Mouse (Mus musculus): ENCODE data around the gene Atxn2. TPM values are rescaled to one million over a fixed set of nuclear protein-coding genes. Genes with fewer than 3 reads are reported as not detected.

Gene Atxn2
- 70.0 and 71.9 TPM in 2 replicates for polyA plus RNA-seq (2012; rRNA removed)

- Histone ChIP-seq H3K36me3 (ENCODE audit: control insufficient read depth, insufficient read depth, low read length) (no peaks in the 10 kb centered on the region), H3K4me1 (ENCODE audit: control insufficient read depth, insufficient read depth, insufficient read length) (peaks cover 4% of the 10 kb centered on the region), H3K4me3 (ENCODE audit: extremely low read depth, insufficient read depth, insufficient read length) (peak within 1 kb of the TSS; percentile 100), H3K27me3 (ENCODE audit: control insufficient read depth, insufficient read depth, low read length) (no peaks in the 10 kb centered on the region; the same call in 1 of the 2 replicates), H3K27ac (ENCODE audit: insufficient read depth, low read length) (peak within 1 kb of the TSS; percentile 99)
- WGBS: under 1% methylated on average over 88 of the region's 103 CpGs
- TF ChIP-seq CTCF (IDR thresholded peaks at IDR 0.05; ENCODE audit: extremely low read depth, insufficient read depth, insufficient read length, insufficient replicate concordance) (no peak), POLR2A (IDR thresholded peaks at IDR 0.05; ENCODE audit: low read depth, low read length) (peak; percentile 94)
- DNase-seq (ENCODE audit: low read depth in 1 of 2, low spot score in 2 of 2): peak; percentile 72 to 74
Measured at GRCm38 (mm10) chr5:121711174-121711927, at the start of gene Atxn2. Gene Atxn2, plus strand, starts transcription at chr5:121711337.

DNA sequence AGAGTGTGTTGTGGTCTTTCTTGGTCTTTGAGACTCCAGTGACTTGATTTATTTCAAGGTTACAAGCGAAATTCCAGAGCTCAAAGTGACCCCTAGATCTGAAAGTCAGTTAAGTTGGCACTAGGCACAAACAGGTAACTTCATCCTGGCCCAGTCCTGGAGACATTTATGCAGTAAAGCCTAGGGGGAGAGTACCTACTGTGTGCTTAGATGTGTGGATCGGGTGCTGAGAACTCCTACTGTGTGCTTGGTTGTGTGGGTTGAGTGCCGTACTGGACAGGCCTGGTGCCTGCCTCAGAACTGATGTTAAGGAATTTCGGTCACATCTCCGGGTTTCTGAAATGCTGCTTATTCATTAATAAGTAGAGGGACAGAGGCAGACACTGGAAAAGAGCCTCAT is 49.6 kb upstream of the Atxn2 start:
- no peak overlapping the region for H3K27ac ChIP-seq (ENCODE audit: insufficient read depth, low read length)
- WGBS: 93% methylated on average over 5 of the region's 5 CpGs
- TF ChIP-seq POLR2A (IDR thresholded peaks at IDR 0.05; ENCODE audit: low read depth, low read length) (no peak), CTCF (IDR thresholded peaks at IDR 0.05; ENCODE audit: extremely low read depth, insufficient read depth, insufficient read length, insufficient replicate concordance) (no peak)
- peaks cover 14% of the 10 kb centered on the region for H3K36me3 ChIP-seq (ENCODE audit: control insufficient read depth, insufficient read depth, low read length)
- no peaks in the 10 kb centered on the region for H3K27me3 ChIP-seq (ENCODE audit: control insufficient read depth, insufficient read depth, low read length)
- no peak for DNase-seq (ENCODE audit: low read depth in 1 of 2, low spot score in 2 of 2)
- H3K4me1 ChIP-seq (ENCODE audit: control insufficient read depth, insufficient read depth, insufficient read length): peaks cover 2% of the 10 kb centered on the region; the same call in 1 of the 2 replicates
- H3K4me3 ChIP-seq (ENCODE audit: extremely low read depth, insufficient read depth, insufficient read length): peak overlapping the region; percentile 81; the same call in 1 of the 2 replicates

DNA sequence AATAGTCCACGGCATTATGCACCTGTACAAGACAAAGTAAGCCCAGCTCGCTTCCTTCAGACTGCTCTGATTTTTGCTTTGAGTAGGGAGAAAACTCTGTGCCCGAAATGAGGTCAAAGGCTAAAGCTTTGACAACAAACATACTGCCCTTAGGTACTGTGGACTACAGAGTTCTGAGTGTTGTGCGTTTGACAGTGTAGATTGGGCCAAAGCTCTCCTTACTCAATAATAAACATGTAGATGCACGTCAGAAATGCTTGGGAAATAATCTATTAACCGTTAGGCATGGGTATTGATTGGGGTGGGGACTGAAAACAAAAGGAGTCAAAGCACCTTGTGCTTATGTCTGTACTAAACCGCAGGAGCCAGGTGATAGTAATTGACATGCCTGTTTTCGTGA is 47.7 kb upstream of the Atxn2 start:
- DNase-seq (ENCODE audit: low read depth in 1 of 2, low spot score in 2 of 2): no peak
- H3K27ac ChIP-seq (ENCODE audit: insufficient read depth, low read length): no peak overlapping the region
- H3K27me3 ChIP-seq (ENCODE audit: control insufficient read depth, insufficient read depth, low read length): no peaks in the 10 kb centered on the region
- TF ChIP-seq POLR2A (IDR thresholded peaks at IDR 0.05; ENCODE audit: low read depth, low read length) (no peak), CTCF (IDR thresholded peaks at IDR 0.05; ENCODE audit: extremely low read depth, insufficient read depth, insufficient read length, insufficient replicate concordance) (no peak)
- H3K4me3 ChIP-seq (ENCODE audit: extremely low read depth, insufficient read depth, insufficient read length): no peak overlapping the region
- H3K36me3 ChIP-seq (ENCODE audit: control insufficient read depth, insufficient read depth, low read length): peaks cover 26% of the 10 kb centered on the region
- 93% methylated on average over 8 of the region's 8 CpGs for WGBS
- H3K4me1 ChIP-seq (ENCODE audit: control insufficient read depth, insufficient read depth, insufficient read length): peaks cover 2% of the 10 kb centered on the region; the same call in 1 of the 2 replicates

DNA sequence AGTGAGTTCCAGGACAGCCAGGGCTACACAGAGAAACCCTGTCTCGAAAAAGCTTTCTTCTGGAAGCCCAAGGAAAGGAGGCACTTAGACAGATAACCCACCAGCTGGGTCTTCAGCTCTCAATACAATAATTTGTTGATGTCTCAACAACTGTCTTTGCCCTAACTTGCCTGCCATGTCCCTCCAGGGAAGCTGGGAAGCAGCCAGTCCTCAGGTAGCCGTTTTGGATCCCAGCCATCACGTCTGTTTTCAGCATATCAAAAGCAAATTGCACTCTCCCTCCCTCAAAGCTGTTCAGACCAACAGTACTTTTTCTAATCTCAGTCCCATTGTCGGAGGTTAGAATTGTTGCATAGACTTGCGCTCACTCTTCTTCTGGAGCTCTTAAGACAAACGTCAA is 47.1 kb upstream of the Atxn2 start:
- Histone ChIP-seq H3K36me3 (ENCODE audit: control insufficient read depth, insufficient read depth, low read length) (peaks cover 26% of the 10 kb centered on the region), H3K27ac (ENCODE audit: insufficient read depth, low read length) (no peak overlapping the region), H3K4me1 (ENCODE audit: control insufficient read depth, insufficient read depth, insufficient read length) (peaks cover 2% of the 10 kb centered on the region; the same call in 1 of the 2 replicates), H3K4me3 (ENCODE audit: extremely low read depth, insufficient read depth, insufficient read length) (no peak overlapping the region), H3K27me3 (ENCODE audit: control insufficient read depth, insufficient read depth, low read length) (no peaks in the 10 kb centered on the region)
- no peak for DNase-seq (ENCODE audit: low read depth in 1 of 2, low spot score in 2 of 2)
- 84% methylated on average over 6 of the region's 6 CpGs for WGBS
- TF ChIP-seq POLR2A (IDR thresholded peaks at IDR 0.05; ENCODE audit: low read depth, low read length): no peak
- TF ChIP-seq CTCF (IDR thresholded peaks at IDR 0.05; ENCODE audit: extremely low read depth, insufficient read depth, insufficient read length, insufficient replicate concordance): no peak

GRCm38 (mm10) chr5:121664971-121665370 is 46.2 kb upstream of the Atxn2 start:
- Histone ChIP-seq H3K36me3 (ENCODE audit: control insufficient read depth, insufficient read depth, low read length) (peaks cover 28% of the 10 kb centered on the region), H3K27me3 (ENCODE audit: control insufficient read depth, insufficient read depth, low read length) (no peaks in the 10 kb centered on the region)
- 97% methylated on average over 9 of the region's 9 CpGs for WGBS

DNA sequence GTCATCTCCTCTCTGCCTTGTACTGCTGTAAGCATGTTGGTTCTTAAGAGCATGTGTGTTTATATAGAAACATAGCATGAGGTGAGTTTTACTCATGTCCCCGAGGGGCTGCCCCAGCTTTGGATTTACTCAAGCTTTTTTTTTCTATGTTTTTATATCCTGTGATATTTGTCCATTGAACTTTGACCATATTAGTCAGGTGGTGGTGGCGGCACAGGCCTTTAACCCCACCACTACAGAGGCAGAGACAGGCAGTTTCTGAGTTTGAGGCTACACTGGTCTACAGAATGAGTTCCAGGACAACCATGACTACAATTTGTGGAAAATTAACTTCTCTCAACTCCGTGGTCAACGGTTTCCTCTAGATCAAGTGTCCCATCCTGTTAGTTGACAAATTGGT is 44.1 kb upstream of the Atxn2 start:
- no peaks in the 10 kb centered on the region for H3K4me1 ChIP-seq (ENCODE audit: control insufficient read depth, insufficient read depth, insufficient read length)
- TF ChIP-seq CTCF (IDR thresholded peaks at IDR 0.05; ENCODE audit: extremely low read depth, insufficient read depth, insufficient read length, insufficient replicate concordance): no peak
- TF ChIP-seq POLR2A (IDR thresholded peaks at IDR 0.05; ENCODE audit: low read depth, low read length): no peak
- WGBS: 84% methylated on average over 4 of the region's 4 CpGs

More at GRCm38 (mm10) chr5:121664971-121665370, 46.2 kb upstream of the Atxn2 start:
- Histone ChIP-seq H3K27ac (ENCODE audit: insufficient read depth, low read length) (no peak overlapping the region), H3K4me3 (ENCODE audit: extremely low read depth, insufficient read depth, insufficient read length) (no peak overlapping the region), H3K4me1 (ENCODE audit: control insufficient read depth, insufficient read depth, insufficient read length) (peaks cover 2% of the 10 kb centered on the region; the same call in 1 of the 2 replicates)
- TF ChIP-seq CTCF (IDR thresholded peaks at IDR 0.05; ENCODE audit: extremely low read depth, insufficient read depth, insufficient read length, insufficient replicate concordance) (no peak), POLR2A (IDR thresholded peaks at IDR 0.05; ENCODE audit: low read depth, low read length) (no peak)
- DNase-seq (ENCODE audit: low read depth in 1 of 2, low spot score in 2 of 2): no peak

DNA sequence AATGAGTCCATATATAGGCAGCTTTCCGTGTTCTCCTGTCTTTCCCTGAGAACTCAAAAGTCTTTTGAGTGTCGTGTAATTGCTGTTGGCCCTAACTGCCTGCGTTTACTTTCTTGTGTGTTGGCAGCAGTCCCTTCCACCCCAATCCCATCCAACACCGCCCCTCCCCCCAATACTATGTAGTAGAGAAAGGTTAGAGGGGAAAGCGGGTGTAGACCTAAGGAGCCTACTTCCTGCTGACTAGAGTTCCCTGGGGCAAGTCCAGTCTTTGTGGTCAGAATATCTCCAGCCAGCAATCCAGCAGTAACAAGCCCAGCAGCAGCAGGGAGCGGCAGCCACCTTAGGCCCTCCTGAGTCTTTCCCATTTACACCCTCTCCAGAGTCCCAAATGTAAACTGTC is 42.7 kb upstream of the Atxn2 start:
- no peak overlapping the region for H3K27ac ChIP-seq (ENCODE audit: insufficient read depth, low read length)
- H3K4me1 ChIP-seq (ENCODE audit: control insufficient read depth, insufficient read depth, insufficient read length): no peaks in the 10 kb centered on the region
- no peak overlapping the region for H3K4me3 ChIP-seq (ENCODE audit: extremely low read depth, insufficient read depth, insufficient read length)
- 92% methylated on average over 6 of the region's 6 CpGs for WGBS
- H3K27me3 ChIP-seq (ENCODE audit: control insufficient read depth, insufficient read depth, low read length): no peaks in the 10 kb centered on the region
- TF ChIP-seq CTCF (IDR thresholded peaks at IDR 0.05; ENCODE audit: extremely low read depth, insufficient read depth, insufficient read length, insufficient replicate concordance) (no peak), POLR2A (IDR thresholded peaks at IDR 0.05; ENCODE audit: low read depth, low read length) (no peak)
- H3K36me3 ChIP-seq (ENCODE audit: control insufficient read depth, insufficient read depth, low read length): peaks cover 26% of the 10 kb centered on the region
- no peak for DNase-seq (ENCODE audit: low read depth in 1 of 2, low spot score in 2 of 2)

More for the DNA sequence above, 44.1 kb upstream of the Atxn2 start:
- no peak for DNase-seq (ENCODE audit: low read depth in 1 of 2, low spot score in 2 of 2)
- no peaks in the 10 kb centered on the region for H3K27me3 ChIP-seq (ENCODE audit: control insufficient read depth, insufficient read depth, low read length)
- no peak overlapping the region for H3K4me3 ChIP-seq (ENCODE audit: extremely low read depth, insufficient read depth, insufficient read length)
- H3K27ac ChIP-seq (ENCODE audit: insufficient read depth, low read length): no peak overlapping the region
- peaks cover 28% of the 10 kb centered on the region for H3K36me3 ChIP-seq (ENCODE audit: control insufficient read depth, insufficient read depth, low read length)
